Mouse (Mus musculus): ENCODE results near the gene Tmed4. TPM values are rescaled to one million over a fixed set of nuclear protein-coding genes. Genes with fewer than 3 reads are reported as not detected.
A peak's percentile ranks its signal among the peaks of the same experiment; 100 is the strongest.
"Not testable (repeated sequence)": the region's sequence is repeated elsewhere in the genome, so short reads cannot be mapped to it uniquely, and the experiment has no call there.

Tmed4 gene
- polyA plus RNA-seq, 1 experiment from 2014 or later, result 109 TPM

DNA sequence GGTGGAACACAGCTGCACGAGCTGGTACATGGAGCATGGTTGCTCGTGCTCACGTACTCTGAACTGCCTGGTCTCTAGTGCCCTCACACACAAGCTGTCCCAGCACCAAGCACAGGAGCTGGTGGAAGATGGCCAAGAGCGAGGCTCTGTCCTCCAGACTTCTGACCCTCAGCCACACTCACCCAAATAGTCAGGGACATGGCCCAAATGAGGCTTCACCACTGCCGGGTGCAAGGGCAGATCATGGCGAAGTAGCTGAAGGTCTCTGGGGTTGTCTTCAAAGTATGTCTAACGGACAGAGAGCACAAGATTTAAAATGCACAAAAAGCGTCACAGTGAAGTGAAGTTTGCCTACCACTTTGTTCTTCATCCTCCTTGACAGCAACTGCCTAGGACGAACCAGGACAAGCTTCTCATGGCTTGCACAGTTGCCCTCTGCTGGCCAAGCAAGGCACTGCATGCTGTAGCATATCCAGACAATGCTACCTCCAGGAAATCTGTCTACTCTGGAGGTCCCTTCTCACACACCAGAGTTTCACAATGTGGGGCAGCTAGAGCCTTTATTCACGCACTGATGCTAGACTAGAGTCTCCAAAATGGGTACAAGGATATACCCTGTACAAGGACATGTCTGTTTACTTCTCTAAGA is 13.1 kb downstream of the Tmed4 start:
- Histone ChIP-seq H3K27me3 (replicated peaks; ENCODE audit: control insufficient read depth, insufficient read depth, low read length) (no peaks in the 10 kb centered on the region), H3K9me3 (ENCODE audit: control insufficient read depth, low read length) (no peaks in the 10 kb centered on the region), H3K36me3 (ENCODE audit: control insufficient read depth, insufficient read depth, low read length) (peaks cover 94% of the 10 kb centered on the region), H3K4me3 (ENCODE audit: low read depth, low read length) (no peak overlapping the region), H3K4me1 (ENCODE audit: control insufficient read depth, insufficient read depth, low read length) (peaks cover 2% of the 10 kb centered on the region), H3K27ac (replicated peaks; ENCODE audit: low read depth, low read length) (no peak overlapping the region), H3K9ac (ENCODE audit: low read depth, low read length) (no peak overlapping the region), H3K4me2 (ENCODE audit: low read depth, low read length) (no peak overlapping the region)
- DNase-seq (ENCODE audit: low spot score) (peak; percentile 81), ATAC-seq (ENCODE audit: low read depth) (no peak; the same call in 1 of the 2 replicates)
- 80% methylated on average over 10 of the region's 10 CpGs for WGBS

DNA sequence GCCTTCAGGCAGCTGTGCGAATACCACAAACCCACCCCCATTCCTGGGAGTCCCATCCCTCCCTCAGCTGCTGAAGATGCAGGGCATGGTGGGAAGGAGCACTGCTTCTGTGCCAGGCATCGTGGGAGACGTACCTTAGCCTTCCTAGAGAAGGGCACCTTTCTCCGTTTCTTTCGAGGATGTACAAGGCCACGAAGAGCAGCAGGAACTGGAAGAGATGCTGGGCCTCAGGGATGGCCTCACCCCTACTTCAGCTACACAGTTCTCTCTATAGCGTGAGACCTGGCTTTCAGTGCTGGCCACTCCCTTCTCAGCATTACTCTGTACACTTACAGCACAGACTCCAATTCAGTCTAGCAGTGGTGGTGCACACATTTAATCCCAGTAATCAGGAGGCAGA is 15.3 kb downstream of the Tmed4 start:
- Histone ChIP-seq H3K27me3 (replicated peaks; ENCODE audit: control insufficient read depth, insufficient read depth, low read length) (no peaks in the 10 kb centered on the region), H3K27ac (replicated peaks; ENCODE audit: low read depth, low read length) (no peak overlapping the region), H3K9me3 (ENCODE audit: control insufficient read depth, low read length) (no peaks in the 10 kb centered on the region), H3K36me3 (ENCODE audit: control insufficient read depth, insufficient read depth, low read length) (peaks cover 73% of the 10 kb centered on the region), H3K4me1 (ENCODE audit: control insufficient read depth, insufficient read depth, low read length) (no peaks in the 10 kb centered on the region), H3K9ac (ENCODE audit: low read depth, low read length) (no peak overlapping the region), H3K4me3 (ENCODE audit: low read depth, low read length) (no peak overlapping the region), H3K4me2 (ENCODE audit: low read depth, low read length) (no peak overlapping the region)
- DNase-seq (ENCODE audit: low spot score), result no peak
- 98% methylated on average over 7 of the region's 7 CpGs for WGBS
- no peak for ATAC-seq (ENCODE audit: low read depth)

DNA sequence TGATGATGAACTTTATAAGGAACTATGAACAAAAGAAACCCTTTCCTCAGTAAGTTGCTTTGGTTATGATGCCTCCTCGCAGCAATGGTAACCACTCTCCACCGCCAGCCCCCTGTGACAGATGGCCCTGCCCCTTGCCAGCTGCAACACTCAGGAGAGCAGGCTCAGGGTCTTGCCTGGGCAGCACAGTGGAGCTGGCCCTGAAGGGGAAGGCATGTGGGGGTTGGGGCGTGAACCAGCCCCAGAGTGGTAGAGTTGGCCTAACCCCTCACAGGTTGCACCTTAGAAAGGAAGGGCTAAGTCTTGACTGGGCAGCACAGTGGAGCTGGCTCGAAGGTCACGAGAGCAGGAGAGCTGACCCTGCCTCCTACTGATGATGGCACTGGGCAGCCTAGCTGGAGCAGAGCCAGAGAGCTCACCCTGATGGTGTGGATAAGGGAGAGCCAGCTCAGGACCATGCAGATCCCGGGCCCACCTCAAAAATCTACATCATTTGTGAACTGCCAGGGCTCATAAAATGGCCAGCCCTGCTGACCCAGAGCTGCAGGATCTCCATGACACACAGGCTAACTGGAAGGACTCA is 18.1 kb downstream of the Tmed4 start:
- Histone ChIP-seq H3K27ac (replicated peaks; ENCODE audit: low read depth, low read length) (no peak overlapping the region), H3K9ac (ENCODE audit: low read depth, low read length) (no peak overlapping the region), H3K36me3 (ENCODE audit: control insufficient read depth, insufficient read depth, low read length) (peaks cover 45% of the 10 kb centered on the region), H3K4me2 (ENCODE audit: low read depth, low read length) (no peak overlapping the region), H3K27me3 (replicated peaks; ENCODE audit: control insufficient read depth, insufficient read depth, low read length) (no peaks in the 10 kb centered on the region), H3K9me3 (ENCODE audit: control insufficient read depth, low read length) (no peaks in the 10 kb centered on the region), H3K4me3 (ENCODE audit: low read depth, low read length) (no peak overlapping the region), H3K4me1 (ENCODE audit: control insufficient read depth, insufficient read depth, low read length) (no peaks in the 10 kb centered on the region)
- ATAC-seq (ENCODE audit: low read depth), result peak; percentile 64; the same call in 1 of the 2 replicates
- DNase-seq (ENCODE audit: low spot score), result no peak
- WGBS, result 77% methylated on average over 5 of the region's 6 CpGs

DNA sequence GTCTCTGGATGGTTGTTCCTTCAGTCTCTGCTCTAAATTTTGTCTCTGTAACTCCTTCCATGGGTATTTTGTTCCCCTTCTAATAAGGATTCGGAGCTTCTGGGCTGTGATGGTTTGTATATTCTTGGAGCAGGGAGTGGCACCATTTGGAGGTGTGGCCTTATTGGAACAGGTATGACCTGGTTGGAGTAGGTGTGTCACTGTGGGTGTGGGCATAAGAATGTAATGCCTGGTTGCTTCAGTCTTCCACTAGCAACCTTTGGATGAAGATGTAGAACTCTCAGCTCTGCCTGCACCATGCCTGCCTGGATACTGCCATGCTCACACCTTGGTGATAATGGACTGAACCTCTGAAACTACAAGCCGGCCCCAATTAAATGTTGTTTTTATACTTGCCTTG is 20.1 kb downstream of the Tmed4 start:
- not testable (repeated sequence) for ATAC-seq (ENCODE audit: low read depth); H3K27ac ChIP-seq (replicated peaks; ENCODE audit: low read depth, low read length); H3K27me3 ChIP-seq (replicated peaks; ENCODE audit: control insufficient read depth, insufficient read depth, low read length); H3K4me3 ChIP-seq (ENCODE audit: low read depth, low read length); H3K9me3 ChIP-seq (ENCODE audit: control insufficient read depth, low read length); H3K4me2 ChIP-seq (ENCODE audit: low read depth, low read length); H3K4me1 ChIP-seq (ENCODE audit: control insufficient read depth, insufficient read depth, low read length); H3K9ac ChIP-seq (ENCODE audit: low read depth, low read length); DNase-seq (ENCODE audit: low spot score)
- 92% methylated on average over 2 of the region's 2 CpGs for WGBS
- peaks cover 25% of the 10 kb centered on the region for H3K36me3 ChIP-seq (ENCODE audit: control insufficient read depth, insufficient read depth, low read length)

DNA sequence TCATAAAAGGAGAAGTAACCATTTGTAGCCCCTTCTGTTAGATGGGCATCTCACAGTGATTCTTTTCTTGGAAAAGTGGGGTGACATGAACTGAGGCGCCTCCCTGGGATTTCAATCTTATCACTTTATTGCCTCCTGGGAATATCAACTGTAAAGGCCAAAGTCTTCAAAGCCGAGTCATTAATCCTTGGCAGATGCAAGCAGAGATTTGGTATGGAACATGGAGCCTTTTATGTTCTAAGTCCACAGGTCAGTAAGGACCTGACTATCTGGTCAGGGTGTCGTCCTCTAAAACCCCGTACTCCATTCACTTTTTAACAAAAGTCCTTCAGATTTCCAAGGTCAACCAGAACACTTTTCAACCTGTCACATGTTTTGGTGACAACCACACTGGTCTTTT is 21.8 kb downstream of the Tmed4 start:
- H3K9ac ChIP-seq (ENCODE audit: low read depth, low read length), result no peak overlapping the region
- 88% methylated on average over 4 of the region's 4 CpGs for WGBS
- H3K27ac ChIP-seq (replicated peaks; ENCODE audit: low read depth, low read length), result no peak overlapping the region
- H3K9me3 ChIP-seq (ENCODE audit: control insufficient read depth, low read length), result no peaks in the 10 kb centered on the region
- no peaks in the 10 kb centered on the region for H3K4me1 ChIP-seq (ENCODE audit: control insufficient read depth, insufficient read depth, low read length)
- no peak overlapping the region for H3K4me2 ChIP-seq (ENCODE audit: low read depth, low read length)
- DNase-seq (ENCODE audit: low spot score) (no peak), ATAC-seq (ENCODE audit: low read depth) (no peak)
- H3K36me3 ChIP-seq (ENCODE audit: control insufficient read depth, insufficient read depth, low read length), result peaks cover 7% of the 10 kb centered on the region; the same call in 1 of the 2 replicates
- no peak overlapping the region for H3K4me3 ChIP-seq (ENCODE audit: low read depth, low read length)
- H3K27me3 ChIP-seq (replicated peaks; ENCODE audit: control insufficient read depth, insufficient read depth, low read length), result no peaks in the 10 kb centered on the region

DNA sequence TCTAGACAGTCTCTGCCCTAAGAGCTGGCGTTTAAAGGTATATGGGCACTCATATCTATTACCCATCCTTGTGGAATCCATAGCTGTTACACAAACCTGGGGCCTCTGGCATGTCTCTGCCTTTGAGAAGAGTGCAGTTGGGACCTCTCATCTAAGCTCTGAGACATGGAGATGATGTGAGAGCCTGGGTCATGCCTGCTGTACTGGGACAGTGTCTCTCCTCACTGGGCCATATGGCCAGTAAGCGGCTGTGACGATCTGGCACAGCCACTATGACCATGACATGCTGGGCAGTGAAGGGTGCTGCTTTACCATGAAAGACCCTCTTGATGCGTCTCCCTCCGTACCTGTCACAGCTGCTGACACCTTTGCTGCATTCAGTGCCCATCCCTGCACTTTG is 22.4 kb downstream of the Tmed4 start:
- ATAC-seq (ENCODE audit: low read depth) (no peak), DNase-seq (ENCODE audit: low spot score) (no peak)
- no peaks in the 10 kb centered on the region for H3K9me3 ChIP-seq (ENCODE audit: control insufficient read depth, low read length)
- H3K4me3 ChIP-seq (ENCODE audit: low read depth, low read length), result no peak overlapping the region
- H3K27me3 ChIP-seq (replicated peaks; ENCODE audit: control insufficient read depth, insufficient read depth, low read length), result no peaks in the 10 kb centered on the region
- 86% methylated on average over 5 of the region's 5 CpGs for WGBS
- H3K4me2 ChIP-seq (ENCODE audit: low read depth, low read length), result no peak overlapping the region
- 0 out of 2 replicates have a peak, but pooled peaks cover 1% of the 10 kb centered on the region for H3K36me3 ChIP-seq (ENCODE audit: control insufficient read depth, insufficient read depth, low read length)
- no peaks in the 10 kb centered on the region for H3K4me1 ChIP-seq (ENCODE audit: control insufficient read depth, insufficient read depth, low read length)
- no peak overlapping the region for H3K9ac ChIP-seq (ENCODE audit: low read depth, low read length)
- H3K27ac ChIP-seq (replicated peaks; ENCODE audit: low read depth, low read length), result no peak overlapping the region

DNA sequence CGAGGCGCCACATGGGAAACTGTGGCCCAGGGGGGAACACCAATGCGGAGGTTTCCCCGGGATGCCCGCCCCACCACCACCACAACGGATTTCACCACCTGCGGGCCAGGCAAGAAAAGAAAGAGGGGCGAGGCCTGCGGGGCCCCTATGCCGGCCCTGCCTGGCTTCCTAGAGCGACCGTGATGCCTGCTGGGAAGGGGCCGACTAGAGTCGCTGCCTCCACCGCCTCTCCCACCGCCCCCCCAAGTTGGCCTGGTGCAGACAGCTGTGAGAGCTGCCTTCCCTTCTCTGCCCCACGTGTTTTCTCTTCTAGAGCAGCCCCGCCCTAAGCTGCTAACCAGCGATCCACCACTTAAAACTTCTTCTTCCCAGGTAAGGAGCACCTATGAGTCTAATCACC is 30.0 kb downstream of the Tmed4 start:
- WGBS, result 50% methylated on average over 17 of the region's 19 CpGs
- H3K4me3 ChIP-seq (ENCODE audit: low read depth, low read length), result no peak overlapping the region
- no peak overlapping the region for H3K27ac ChIP-seq (replicated peaks; ENCODE audit: low read depth, low read length)

DNA sequence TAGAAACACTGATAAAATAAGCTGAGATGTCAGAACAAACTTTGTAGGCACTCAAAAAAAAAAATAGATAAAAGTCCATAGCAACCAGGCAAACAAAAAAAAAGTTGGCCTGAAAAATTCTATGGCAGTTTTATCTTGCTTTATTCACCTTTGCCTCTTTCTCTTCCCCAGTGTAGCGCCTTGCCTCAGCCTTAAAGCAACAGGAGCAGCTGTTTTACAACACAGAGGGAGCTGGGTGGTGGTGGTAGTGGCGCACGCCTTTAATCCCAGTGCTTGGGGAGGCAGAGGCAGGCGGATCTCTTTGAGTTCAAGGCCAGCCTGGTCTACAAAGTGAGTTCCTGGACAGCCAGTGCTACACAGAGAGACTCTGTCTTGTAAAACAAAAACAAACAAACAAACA is 41.6 kb downstream of the Tmed4 start:
- no peak for ATAC-seq (ENCODE audit: low read depth)
- peaks cover 19% of the 10 kb centered on the region; the same call in 1 of the 2 replicates for H3K9me3 ChIP-seq (ENCODE audit: control insufficient read depth, low read length)
- H3K4me3 ChIP-seq (ENCODE audit: low read depth, low read length), result no peak overlapping the region
- no peak overlapping the region for H3K27ac ChIP-seq (replicated peaks; ENCODE audit: low read depth, low read length)
- WGBS, result 94% methylated on average over 4 of the region's 4 CpGs
- no peak overlapping the region for H3K4me2 ChIP-seq (ENCODE audit: low read depth, low read length)
- no peaks in the 10 kb centered on the region for H3K4me1 ChIP-seq (ENCODE audit: control insufficient read depth, insufficient read depth, low read length)
- H3K27me3 ChIP-seq (replicated peaks; ENCODE audit: control insufficient read depth, insufficient read depth, low read length), result no peaks in the 10 kb centered on the region
- no peak overlapping the region for H3K9ac ChIP-seq (ENCODE audit: low read depth, low read length)
- H3K36me3 ChIP-seq (ENCODE audit: control insufficient read depth, insufficient read depth, low read length), result no peaks in the 10 kb centered on the region
- no peak for DNase-seq (ENCODE audit: low spot score)

More for the DNA sequence above, 30.0 kb downstream of the Tmed4 start:
- Histone ChIP-seq H3K4me2 (ENCODE audit: low read depth, low read length) (no peak overlapping the region), H3K27me3 (replicated peaks; ENCODE audit: control insufficient read depth, insufficient read depth, low read length) (no peaks in the 10 kb centered on the region), H3K36me3 (ENCODE audit: control insufficient read depth, insufficient read depth, low read length) (no peaks in the 10 kb centered on the region), H3K9me3 (ENCODE audit: control insufficient read depth, low read length) (no peaks in the 10 kb centered on the region), H3K9ac (ENCODE audit: low read depth, low read length) (no peak overlapping the region), H3K4me1 (ENCODE audit: control insufficient read depth, insufficient read depth, low read length) (no peaks in the 10 kb centered on the region)
- ATAC-seq (ENCODE audit: low read depth) (no peak), DNase-seq (ENCODE audit: low spot score) (no peak)

DNA sequence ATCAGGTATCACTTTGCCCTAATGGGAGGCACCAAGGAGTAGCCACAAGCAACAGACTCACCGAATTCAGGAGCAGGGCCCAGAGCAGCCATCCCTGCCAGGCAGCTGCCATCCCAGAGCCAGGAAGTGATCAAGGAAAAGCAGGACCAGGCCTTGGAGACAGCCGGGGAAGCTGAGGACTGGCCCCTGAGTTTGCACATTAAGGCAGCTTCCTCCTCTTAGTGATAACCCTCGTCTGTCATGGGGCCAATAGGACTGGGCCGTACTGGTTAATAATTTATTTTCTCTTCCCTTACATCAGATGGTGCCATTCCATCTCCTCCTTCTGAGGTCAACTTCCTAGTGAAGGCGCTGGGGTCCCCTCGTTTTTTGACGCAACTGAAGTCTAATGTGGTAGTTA is 44.7 kb downstream of the Tmed4 start, which contains the start of gene Npc1l1:
TSS of gene Npc1l1 (minus strand) at position 132 of the 400 bp plus-strand sequence.
- 86% methylated on average over 7 of the region's 7 CpGs for WGBS
- DNase-seq (ENCODE audit: low spot score) (no peak), ATAC-seq (ENCODE audit: low read depth) (no peak)
- Histone ChIP-seq H3K27ac (replicated peaks; ENCODE audit: low read depth, low read length) (no peak within 1 kb of the TSS), H3K9me3 (ENCODE audit: control insufficient read depth, low read length) (peaks cover 10% of the 10 kb centered on the region; the same call in 1 of the 2 replicates), H3K4me2 (ENCODE audit: low read depth, low read length) (no peak within 1 kb of the TSS), H3K4me3 (ENCODE audit: low read depth, low read length) (no peak within 1 kb of the TSS), H3K27me3 (replicated peaks; ENCODE audit: control insufficient read depth, insufficient read depth, low read length) (no peaks in the 10 kb centered on the region), H3K9ac (ENCODE audit: low read depth, low read length) (no peak within 1 kb of the TSS), H3K36me3 (ENCODE audit: control insufficient read depth, insufficient read depth, low read length) (no peaks in the 10 kb centered on the region), H3K4me1 (ENCODE audit: control insufficient read depth, insufficient read depth, low read length) (no peaks in the 10 kb centered on the region)
